Mouse (Mus musculus) B cell, adult 62 days (primary cell): ENCODE data around the gene Prmt8. TPM values are rescaled to one million over a fixed set of nuclear protein-coding genes. Genes with fewer than 3 reads are reported as not detected.

Experiments used
- total RNA-seq: library from RNA; stranded (reverse); gene quantifications from 4 replicates; pipeline ENCODE4 v1.2.4, GENCODE M21; 2023

Gene Prmt8
- not detected in 4 replicates for total RNA-seq

GRCm38 (mm10) chr6:127769275-127770156 lies at the start of gene Prmt8:
Gene Prmt8 (minus strand): TSS chr6:127769472.

Other genes with a start within 250 kb of the Prmt8 start
- 9.6 to 10.6 TPM (median 10.0 TPM) in 4 replicates for gene Cracr2a, start 208.1 kb downstream of the Prmt8 start, total RNA-seq
- gene Tspan11, start 118.1 kb upstream of the Prmt8 start, total RNA-seq, result not detected in 4 replicates